Mouse (Mus musculus): ENCODE results near the gene Trim60. TPM values are rescaled to one million over a fixed set of nuclear protein-coding genes. Genes with fewer than 3 reads are reported as not detected.

Gene Trim60
- polyA plus RNA-seq, 2 experiments: 0.06 to 0.07 TPM

DNA sequence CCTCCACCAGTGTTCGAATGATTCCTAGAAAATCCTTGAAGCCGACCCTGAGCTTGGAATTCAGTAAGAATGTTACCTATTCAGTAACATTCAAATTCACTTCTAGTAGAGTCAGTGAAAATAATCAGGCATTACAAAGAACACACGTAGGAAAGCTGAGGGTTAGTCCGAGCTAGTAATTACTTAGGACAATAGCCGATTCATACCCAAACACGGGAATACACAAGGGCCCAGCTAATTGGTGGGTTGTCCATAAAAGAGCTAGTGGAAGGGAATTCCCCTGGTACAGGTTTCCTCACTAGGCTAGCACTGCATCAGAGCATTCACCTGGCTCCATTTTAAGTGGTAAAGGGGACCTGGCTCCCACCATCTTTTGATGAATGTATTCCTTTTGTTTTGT, 66.3 kb downstream of the Trim60 start:
- H3K9me3 ChIP-seq (ENCODE audit: control insufficient read depth, low read length): no peaks in the 10 kb centered on the region
- no peaks in the 10 kb centered on the region for H3K27me3 ChIP-seq (ENCODE audit: control insufficient read depth, insufficient read depth, low read length)
- ATAC-seq (ENCODE audit: low FRiP score, low read depth): no peak
- H3K9ac ChIP-seq (ENCODE audit: low read depth, low read length, severe bottlenecking): no peak overlapping the region
- H3K4me1 ChIP-seq (ENCODE audit: control insufficient read depth, insufficient read depth, low read length): no peaks in the 10 kb centered on the region
- no peak overlapping the region for H3K27ac ChIP-seq (replicated peaks; ENCODE audit: low read depth, low read length)
- no peak overlapping the region for H3K4me3 ChIP-seq (replicated peaks; ENCODE audit: low read length)
- no peak overlapping the region for H3K4me2 ChIP-seq (replicated peaks; ENCODE audit: low read depth, low read length, severe bottlenecking)
- no peak for TF ChIP-seq POLR2A (IDR thresholded peaks at IDR 0.05; ENCODE audit: borderline replicate concordance, extremely low read depth, insufficient read depth, insufficient read length)
- 84% methylated on average over 6 of the region's 6 CpGs for WGBS
- no peak for DNase-seq (ENCODE audit: low spot score)
- H3K36me3 ChIP-seq (ENCODE audit: control insufficient read depth, insufficient read depth, low read length): 0 out of 2 replicates have a peak, but pooled peaks cover 6% of the 10 kb centered on the region

Other genes starting within 250 kb of the Trim60 start
- 11.7 and 12.4 TPM in 2 replicates for gene Klhl2, start 168.6 kb downstream of the Trim60 start, polyA plus RNA-seq (2012; rRNA removed)
- gene Klhl2, start 168.6 kb downstream of the Trim60 start, polyA plus RNA-seq (2014; fragmentation: Nextera tagmentation; extraction: Ambion mirVana): 9.5 and 12.2 TPM in 2 replicates
- 14.2 and 17.1 TPM in 2 replicates for gene Tmem192, start 71.4 kb downstream of the Trim60 start, polyA plus RNA-seq (2012; rRNA removed)
- gene Tmem192, start 71.4 kb downstream of the Trim60 start, polyA plus RNA-seq (2014; fragmentation: Nextera tagmentation; extraction: Ambion mirVana): 27.9 and 30.8 TPM in 2 replicates
- 0.05 TPM in 1 of 2 replicates, not detected in the other for gene Trim75, start 30.8 kb downstream of the Trim60 start, polyA plus RNA-seq (2012; rRNA removed)
- 0.12 TPM in 1 of 2 replicates, not detected in the other for gene Trim75, start 30.8 kb downstream of the Trim60 start, polyA plus RNA-seq (2014; fragmentation: Nextera tagmentation; extraction: Ambion mirVana)
- 0.20 and 0.26 TPM in 2 replicates for gene Trim61, start 61 bp downstream of the Trim60 start, polyA plus RNA-seq (2012; rRNA removed)
- gene Trim61, start 61 bp downstream of the Trim60 start, polyA plus RNA-seq (2014; fragmentation: Nextera tagmentation; extraction: Ambion mirVana): 0.19 TPM in 1 of 2 replicates, not detected in the other
- 17.3 and 19.2 TPM in 2 replicates for gene Apela, start 18.8 kb upstream of the Trim60 start, polyA plus RNA-seq (2012; rRNA removed)
- gene Apela, start 18.8 kb upstream of the Trim60 start, polyA plus RNA-seq (2014; fragmentation: Nextera tagmentation; extraction: Ambion mirVana): 11.2 and 14.8 TPM in 2 replicates
- not detected in 2 replicates for gene Gm10663, start 56.4 kb upstream of the Trim60 start, polyA plus RNA-seq (2012; rRNA removed)
- not detected in 2 replicates for gene Gm10663, start 56.4 kb upstream of the Trim60 start, polyA plus RNA-seq (2014; fragmentation: Nextera tagmentation; extraction: Ambion mirVana)
- gene BC030870, start 111.0 kb upstream of the Trim60 start, polyA plus RNA-seq (2012; rRNA removed): 0.04 TPM in 1 of 2 replicates, not detected in the other
- 0.12 TPM in 2 replicates for gene BC030870, start 111.0 kb upstream of the Trim60 start, polyA plus RNA-seq (2014; fragmentation: Nextera tagmentation; extraction: Ambion mirVana)

All from limb, embryonic 14.5 days (tissue).